Mouse (Mus musculus): ENCODE measurements around the gene Coq8b.
A peak's percentile ranks its signal among the peaks of the same experiment; 100 is the strongest.
"Not testable (repeated sequence)": the region's sequence is repeated elsewhere in the genome, so short reads cannot be mapped to it uniquely, and the experiment has no call there.

The Coq8b gene

DNA sequence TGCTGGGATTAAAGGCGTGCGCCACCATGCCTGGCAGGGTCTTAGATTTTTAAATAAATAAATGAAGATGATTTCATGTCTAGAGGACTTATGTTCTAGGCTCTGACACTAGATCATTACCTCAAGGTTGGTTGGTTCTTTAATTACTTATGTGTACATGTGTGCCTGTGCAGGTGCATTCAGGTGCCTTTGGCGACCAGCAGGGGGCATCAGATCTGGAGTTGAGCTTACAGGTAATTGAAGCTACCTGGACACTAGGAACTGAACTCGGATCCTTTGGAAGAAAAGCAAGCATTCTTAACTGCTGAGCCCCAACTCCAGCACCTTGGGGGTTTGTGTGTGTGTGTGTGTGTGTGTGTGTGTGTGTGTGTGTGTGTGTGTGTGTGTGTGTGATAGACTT lies 2.0 kb upstream of the Coq8b start:
- DNase-seq = no peak

DNA sequence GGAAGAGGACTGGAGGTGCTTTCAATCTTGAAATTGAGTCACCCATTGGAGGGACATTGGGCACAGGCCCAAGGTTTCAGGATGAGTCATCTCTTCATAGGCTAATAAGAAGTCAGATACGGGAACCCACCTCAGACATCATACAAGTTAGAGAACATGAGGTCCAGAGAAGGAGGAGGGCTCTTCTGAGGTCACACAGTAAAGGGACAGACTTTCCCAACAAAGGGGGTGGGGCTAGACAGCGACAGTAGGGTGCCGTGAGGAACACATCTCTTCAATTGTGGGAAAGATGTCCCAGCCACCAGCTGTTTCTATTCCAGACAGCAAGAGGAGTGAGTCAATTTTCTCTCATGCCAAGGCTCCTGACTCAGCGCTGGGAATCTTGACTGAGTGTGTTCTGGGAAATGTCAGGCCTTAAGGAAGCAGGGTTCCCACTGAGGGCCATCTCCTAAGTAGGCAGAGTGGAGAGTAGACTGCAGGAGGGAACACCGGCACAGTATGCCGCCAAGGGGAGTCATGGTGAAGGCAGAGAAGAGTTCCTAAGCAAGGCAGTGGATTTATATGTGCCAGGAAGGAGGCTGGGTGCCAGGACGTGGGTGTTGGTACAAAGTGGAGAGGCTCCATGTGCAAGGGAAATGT lies 1.0 kb upstream of the Coq8b start:
- DNase-seq = no peak

DNA sequence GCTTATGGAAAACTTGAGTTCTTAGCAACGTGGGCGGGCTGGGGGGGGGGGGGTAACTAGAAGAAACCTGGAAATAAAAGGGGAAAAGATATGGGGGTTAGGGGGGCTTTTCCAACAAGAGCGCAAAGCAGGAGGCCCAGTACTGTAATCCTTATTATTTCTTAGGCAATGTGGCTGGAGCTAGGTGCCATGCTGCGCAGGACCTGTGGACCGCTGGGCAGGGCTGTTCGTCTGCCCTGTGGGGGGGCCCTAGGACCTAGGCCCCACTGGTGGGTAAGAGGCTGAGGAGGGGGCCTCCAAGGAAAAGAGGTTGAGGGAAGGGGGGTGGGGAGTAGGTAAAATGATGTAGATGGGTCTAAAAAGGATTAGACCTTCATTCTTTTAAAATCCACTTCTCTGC lies 477 bp downstream of the Coq8b start:
- DNase-seq = no peak

DNA sequence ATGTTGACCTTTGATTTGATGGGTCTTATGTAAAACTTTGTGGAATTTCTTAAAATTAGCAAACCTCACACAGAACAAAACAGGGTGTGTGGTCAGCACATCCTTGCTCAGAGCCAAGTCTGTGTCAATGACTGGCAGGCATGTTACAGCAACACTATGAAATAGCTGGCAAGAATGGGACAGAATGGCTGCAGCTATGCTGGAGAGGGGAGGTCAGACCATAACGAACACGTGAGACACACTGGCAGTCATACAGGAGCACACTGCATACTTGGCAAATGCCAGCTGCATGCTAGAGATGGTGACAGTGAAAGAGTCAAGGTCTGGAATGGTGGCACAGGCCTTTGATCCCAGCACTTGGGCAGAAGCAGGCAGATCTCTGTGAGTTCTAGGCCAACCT lies 2.9 kb downstream of the Coq8b start:
- DNase-seq = no peak

DNA sequence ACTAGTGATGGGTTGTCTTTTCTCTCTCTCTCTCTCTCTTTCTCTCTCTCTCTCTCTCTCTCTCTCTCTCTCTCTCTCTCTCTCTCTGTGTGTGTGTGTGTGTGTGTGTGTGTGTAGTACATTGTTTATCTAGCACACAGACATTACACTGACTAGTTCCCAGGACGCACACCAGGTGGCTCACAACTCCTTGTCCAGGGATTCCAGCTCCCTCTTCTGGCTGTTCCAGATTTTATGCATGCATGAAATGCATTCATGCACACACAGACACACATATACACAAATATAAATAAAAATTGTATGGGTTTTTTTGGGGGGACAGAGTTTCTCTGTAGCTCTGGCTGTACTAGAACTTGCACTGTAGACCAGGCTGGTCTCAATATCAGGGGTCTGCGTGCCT lies 4.7 kb downstream of the Coq8b start:
- DNase-seq = no peak

DNA sequence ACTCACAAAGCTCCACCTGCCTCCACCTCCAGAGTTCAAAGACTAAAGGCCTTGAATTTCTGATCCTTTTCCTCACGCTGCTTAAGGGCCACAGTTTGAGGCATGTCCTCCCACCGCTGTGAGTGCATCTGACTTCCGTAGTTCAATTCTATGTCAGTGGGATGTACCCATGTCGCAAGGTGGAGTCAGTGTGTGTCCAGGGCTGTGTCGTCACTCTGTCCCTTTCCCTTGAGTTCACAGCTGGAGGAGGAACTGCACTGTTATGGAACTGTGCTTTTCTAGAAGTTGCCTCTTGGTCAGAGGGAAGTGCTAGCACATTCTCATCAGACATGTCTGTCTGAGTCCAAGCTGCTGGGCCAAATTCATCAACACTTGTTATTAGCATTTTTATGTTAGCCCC lies 5.7 kb downstream of the Coq8b start:
- no peak for DNase-seq

DNA sequence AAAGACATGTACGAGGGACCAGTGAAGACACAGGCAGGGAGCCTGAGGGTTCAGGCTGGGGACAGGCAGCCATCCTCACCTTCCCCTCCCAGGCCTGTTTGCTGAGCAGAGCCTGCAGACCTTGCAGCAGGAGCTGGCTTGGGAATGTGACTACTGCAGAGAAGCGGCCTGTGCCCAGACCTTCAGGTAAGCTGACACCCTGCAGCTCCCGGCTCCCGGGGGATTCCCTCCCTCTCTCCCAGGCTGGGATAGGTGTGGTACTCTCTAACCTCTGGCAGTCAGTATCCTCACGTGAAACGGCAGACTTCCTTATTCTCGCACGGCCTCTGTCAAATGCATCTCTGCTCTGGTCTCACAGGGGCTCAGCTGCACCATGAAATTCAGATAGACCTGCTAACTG lies 10.4 kb downstream of the Coq8b start:
- DNase-seq = no peak

DNA sequence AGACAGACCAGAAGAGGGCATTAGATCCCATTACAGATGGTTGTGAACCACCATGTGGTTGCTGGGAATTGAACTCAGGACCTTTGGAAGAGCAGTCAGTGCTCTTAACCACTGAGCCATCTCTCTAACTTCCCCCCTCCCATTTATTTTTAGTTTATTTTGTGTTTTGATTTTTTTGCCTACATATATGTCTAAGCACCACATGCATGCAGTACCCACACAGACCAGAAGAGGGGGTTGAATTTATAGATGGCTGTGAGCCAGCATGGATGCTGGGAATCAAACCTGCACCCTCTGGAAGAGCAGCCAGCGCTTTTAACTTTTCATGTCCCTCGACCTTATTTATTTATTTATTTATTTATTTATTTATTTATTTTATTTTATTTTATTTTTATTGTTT lies 11.3 kb downstream of the Coq8b start:
- not testable (repeated sequence) for DNase-seq

DNA sequence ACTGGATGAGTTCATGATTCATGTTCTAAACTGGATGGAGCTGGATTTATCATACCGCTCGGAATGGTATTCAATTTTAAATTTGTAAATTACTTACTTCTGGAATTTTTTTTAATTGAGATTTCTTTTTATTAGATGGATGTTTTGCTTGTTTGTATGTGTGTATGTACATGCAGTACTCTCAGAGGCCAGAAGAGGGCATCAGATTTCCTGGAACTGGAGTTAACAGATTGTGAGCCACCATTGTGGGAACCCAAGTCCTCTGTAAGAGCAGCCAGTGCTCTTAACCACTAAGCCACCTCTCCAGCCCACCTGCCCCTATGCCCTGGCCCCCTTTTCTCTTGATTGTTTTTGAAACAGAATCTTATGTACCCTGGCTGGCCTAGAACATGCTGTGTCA lies 16.3 kb downstream of the Coq8b start:
- no peak for DNase-seq

DNA sequence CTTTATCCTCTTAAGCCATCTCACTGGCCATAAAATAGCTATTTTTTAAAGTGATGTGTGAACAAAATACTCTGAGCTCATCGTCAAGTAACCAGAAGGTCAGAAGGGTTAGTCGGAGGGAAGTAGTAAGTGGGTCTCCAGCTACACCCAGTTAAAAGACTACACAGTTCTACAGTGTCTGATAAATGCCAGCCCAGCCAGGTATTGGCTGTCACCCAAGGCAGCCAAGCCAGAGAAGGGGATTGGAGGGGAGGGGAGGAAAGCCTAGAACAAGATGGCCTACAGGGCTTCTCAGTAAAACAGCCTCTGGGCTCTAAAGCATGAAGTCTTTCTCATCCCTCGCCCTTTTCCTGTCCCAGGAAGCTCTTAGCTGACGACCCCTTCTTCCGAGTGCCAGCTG lies 17.1 kb downstream of the Coq8b start:
- no peak for DNase-seq

DNA sequence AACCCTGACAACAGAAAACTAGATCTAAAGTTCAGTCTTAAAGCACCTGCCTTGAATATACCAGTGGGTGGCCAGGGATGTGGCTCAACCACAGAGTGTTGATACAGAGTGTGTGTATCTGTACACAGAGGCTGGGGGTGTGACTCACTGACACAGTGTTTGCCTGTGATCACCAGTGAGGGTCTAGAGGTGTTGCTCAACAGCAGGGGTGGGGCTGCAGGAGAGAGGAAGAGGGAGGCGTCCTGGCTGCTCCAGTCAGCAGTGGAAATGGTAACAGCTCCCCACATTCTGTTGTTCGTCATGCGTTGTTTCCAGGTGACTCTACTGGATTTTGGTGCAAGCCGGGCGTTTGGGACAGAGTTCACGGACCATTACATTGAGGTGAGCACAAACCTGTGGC lies 19.1 kb downstream of the Coq8b start:
- DNase-seq = no peak

DNA sequence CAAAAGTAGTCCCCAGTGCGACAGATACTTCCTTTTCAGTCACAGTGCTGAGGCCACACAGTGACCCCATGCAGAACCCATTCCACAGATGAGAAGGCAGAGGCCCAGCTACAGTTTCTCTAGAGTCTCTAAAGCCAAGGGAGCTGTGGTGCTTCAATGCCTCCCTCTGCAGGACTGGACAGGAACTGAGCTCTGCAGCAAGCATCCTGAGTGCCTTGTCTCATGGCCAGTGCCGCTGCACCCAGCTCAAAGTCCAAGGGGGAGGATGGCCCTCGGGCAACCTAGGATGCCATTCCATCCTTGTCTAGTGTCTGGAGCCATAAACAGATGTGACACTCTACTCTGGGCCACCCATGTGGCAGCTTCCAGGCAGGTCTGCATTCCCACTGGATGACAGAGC lies 22.9 kb downstream of the Coq8b start:
- no peak for DNase-seq

DNA sequence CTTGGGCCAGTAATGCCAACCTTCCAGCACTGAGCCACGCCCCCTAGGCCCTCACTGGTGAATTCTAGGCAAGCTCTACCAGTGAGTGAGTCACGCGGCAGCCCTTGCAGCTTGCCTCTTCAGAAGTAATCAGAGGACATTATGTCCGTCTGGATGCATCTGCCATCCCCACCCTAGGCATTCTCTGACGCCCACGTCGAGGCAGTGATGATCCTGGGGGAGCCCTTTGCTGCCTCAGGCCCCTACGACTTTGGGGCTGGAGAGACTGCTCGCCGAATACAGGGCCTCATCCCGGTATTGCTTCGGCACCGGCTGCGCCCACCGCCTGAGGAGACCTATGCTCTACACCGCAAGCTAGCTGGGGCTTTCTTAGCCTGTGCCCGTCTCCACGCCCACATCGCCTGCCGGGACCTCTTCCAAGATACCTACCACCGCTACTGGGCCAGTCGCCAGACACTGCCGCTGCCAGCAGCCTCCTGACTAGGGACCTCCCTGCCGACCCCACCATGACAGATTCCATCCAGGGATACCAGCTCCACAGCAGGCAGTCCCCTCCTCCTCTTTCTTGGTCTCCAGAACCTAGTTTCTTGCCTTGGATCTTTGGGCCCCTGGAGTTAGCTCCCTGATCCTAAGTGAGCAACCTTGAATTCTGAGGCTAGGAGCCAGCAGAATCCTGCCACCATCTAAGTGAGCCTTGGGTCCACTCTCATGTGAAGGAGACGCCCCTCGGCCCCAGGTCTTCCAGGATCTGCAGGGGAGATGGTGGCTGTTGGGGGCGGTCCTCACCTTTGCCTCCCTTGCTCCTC lies 24.4 kb downstream of the Coq8b start:
- DNase-seq = peak; percentile 77

DNA sequence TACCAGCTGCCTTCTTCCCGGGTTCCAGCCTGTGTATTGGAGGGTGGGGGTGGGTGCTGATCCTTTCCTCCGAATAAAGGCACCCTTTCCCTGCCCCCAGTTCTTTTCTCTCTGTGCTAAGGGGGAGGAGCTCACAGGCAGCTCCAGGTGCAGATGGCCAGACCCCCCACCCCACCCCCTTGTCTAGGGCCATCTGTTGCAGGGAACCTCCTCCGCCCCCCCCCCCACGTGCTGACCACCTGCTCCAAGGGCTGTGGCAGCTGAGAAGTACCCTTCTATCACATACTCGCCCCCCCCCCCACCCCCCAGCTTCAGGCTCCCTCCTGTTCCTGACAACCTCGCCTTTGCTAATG lies 25.0 kb downstream of the Coq8b start:
- no peak for DNase-seq

DNA sequence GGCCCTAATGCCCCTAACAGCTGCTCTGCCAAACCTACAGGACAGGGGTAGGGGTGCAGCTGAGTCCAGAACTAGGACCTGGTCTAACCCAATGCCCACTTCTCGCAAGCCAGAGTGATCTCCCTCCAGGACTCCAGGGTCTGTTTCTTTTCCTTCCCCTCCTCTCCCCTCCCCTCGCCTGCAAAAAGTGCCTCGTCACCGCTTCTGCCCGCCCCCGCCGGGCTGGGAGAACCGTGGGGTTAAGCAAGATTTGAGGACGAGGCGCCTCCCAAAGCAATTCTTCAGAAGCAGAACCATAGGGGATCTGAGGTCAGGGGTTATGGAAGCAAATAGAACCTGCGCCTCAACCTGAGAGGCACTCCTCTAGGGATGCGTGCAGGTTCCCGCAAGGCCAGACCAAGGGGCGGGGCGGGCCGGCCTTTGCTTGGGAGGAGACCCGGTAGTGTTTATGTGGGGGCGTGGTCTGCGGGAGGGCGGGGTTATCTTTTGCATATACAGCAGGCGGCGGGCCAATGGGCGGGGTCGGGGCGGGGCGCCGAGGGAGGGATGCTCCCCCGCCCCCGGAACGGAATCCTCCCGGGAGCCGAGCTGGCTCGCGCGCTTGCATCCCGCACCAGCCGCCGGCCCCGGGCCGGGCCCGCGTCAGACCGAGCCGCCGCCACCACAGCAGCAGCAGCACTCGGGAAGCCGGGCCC lies 25.5 kb downstream of the Coq8b start, which contains the start of gene Numbl:
Gene Numbl, plus strand, starts transcription at position 229 of the 695 bp plus-strand sequence.
- peak; percentile 95 for DNase-seq

DNA sequence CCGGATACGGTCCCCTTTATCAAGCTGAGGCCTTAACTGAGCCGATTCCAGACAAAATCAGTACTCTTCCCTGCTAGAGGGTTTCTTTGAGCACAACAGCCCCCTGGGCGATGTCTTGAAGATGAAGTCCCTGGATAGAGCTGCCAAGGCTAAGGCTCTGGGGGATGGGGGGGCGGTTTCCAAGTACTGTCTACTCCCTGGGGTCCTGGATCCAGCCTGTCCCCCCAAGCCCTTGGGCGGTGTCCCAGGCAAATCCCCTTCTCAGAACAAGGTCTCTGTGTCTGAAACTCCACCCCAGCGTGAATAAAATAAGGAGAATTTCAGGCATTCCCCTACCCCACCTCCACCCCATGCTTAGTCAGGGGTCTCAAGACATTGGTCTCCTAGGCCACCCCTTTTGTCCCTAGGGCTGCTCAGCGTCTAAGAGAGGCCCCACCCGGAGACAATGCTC lies 26.5 kb downstream of the Coq8b start:
- DNase-seq = peak; percentile 54

DNA sequence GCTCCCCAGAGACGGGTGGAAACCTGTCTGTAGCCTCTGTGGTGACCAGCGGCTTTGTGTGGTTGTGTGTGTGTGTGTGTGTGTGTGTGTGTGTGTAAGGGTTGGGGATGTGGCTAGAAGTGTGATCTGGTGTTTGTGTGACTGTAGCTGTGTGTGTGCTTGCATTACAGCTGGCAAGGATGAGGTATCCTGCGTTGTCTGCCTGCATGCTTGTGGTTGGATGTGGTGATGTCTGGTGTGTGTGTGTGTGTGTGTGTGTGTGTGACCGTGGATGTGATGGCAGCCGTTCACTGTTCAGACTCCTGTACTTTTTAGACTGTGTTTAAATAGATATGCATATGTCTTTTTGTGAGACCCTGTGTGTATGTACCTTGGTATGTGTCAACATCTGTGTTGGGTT lies 26.9 kb downstream of the Coq8b start:
- DNase-seq = no peak

DNA sequence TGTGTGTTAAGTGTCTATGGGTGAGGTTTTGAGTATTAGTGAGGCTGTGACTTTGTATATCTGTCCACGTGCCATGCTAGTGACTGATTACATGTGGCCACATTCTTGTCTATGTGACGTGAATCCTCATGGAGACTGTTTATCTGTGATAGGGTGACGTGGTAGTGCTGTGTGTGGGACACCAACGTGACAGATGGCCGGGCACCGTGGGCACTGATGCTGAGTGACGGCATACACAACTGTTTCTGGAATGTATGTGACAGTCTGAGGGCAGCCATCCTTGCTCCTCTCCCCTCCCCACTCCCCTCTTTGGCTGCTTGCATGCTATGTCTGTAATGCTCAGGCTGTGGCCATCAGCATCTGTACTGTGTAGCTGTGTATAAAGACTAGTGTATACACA lies 28.0 kb downstream of the Coq8b start:
- no peak for DNase-seq

DNA sequence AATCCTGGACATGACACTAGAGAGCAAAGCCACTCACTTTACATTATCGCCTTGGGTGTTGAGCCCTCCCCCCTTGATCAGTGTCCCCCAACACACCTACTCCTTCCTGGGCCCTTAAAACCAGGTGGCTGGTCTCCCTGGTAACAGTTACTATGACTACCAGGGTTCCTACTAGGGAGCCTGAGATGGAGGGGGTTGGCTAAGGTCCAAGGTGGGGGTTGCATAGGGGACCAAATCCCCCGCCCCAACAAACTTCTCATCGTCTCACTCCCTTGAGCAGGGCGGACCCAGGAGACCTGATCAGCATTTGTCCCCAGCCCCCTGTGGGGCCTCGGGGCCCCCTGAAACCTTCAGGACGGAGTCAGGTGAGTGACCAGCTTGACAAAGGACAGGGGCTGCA lies 29.1 kb downstream of the Coq8b start:
- peak; percentile 39 for DNase-seq

DNA sequence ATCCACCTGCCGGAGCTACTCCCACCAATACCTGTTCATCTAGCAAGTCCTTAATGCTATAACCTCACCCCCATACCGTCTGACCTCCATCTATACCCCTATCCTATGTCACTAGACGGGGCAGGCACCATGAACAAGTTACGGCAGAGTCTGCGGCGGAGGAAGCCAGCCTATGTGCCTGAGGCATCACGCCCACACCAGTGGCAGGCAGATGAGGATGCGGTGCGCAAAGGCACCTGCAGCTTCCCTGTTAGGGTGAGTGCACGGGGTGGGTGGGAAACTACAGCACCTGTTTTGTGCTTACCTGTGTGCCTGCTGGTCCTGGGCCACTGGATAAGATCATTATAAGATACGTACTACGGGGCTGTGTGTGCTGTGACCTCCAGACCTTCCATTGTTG lies 31.9 kb downstream of the Coq8b start:
- no peak for DNase-seq

DNA sequence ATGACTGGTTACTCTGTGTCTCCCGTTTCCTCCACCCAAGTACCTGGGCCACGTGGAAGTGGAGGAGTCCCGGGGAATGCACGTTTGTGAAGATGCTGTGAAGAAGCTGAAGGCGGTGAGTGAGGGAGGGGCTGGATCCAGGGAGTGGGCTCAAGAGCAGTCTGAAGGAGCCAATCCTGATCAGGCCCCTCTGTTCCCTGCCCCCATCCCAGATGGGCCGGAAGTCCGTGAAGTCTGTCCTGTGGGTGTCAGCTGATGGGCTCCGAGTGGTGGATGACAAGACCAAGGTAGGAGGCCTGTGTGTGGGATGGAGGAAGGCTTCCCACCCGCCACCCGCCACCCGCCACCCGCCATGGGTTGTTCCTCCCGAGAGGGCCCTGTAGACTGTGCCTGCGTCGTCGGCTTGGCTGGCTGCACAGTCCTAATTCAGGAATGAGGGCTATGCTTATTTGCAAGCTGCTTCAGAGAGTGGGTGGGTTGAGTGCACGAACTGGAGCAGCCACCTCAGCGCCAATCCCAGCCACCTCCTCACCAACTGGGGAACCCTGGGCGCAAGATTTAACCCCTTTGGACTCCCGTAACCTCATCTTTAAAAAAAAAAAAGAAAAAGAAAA lies 33.8 kb downstream of the Coq8b start:
- no peak for DNase-seq

DNA sequence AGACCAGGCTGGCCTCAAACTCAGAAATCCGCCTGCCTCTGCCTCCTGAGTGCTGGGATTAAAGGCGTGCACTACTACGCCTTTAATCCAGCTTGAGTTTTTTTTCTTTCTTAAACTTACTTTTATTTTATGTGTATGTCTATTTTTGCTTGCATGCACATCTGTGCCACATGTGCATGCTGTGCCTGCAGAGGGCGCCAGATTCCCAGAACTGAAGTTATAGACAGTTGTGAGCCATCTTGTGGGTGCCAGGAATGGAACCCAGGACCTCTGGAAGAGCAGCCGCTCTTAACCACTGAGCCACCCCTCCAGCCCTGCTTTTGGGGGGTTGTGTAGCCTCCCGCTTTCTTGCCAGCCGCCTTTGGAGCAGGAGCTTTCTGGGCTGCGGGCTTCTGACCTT lies 38.6 kb downstream of the Coq8b start:
- DNase-seq = no peak

DNA sequence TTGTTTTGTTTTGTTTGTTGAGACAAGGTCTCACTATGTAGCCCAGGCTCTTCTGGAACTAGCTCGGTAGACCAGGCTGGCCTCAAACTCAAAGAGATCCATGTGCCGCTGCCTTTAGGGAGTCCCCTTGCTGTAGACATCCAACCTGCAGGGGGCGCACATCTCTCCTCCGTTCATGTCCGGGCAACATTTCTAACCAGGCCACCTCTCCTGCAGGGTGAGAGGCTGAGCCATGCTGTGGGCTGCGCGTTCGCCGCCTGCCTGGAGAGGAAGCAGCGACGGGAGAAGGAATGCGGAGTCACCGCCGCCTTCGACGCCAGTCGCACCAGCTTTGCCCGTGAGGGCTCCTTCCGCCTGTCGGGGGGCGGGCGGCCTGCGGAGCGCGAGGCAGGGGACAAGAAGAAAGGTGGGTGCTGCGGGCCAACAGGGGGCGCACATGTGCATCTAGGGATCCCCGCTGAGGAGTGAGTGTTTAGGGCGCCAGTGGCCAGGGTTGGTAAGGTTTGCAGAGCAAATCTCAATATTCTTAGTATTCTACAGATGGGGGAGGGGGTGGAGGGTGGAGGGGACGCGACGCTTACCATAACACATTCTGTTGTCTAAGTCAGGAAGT lies 41.0 kb downstream of the Coq8b start:
- no peak for DNase-seq

Measured in cerebellum, adult 11 months (tissue).